Mouse (Mus musculus): Measurements from ENCODE around the gene Nrarp.

- TF ChIP-seq CTCF (IDR thresholded peaks at IDR 0.05; ENCODE audit: low read depth, low read length), result no peak
- TF ChIP-seq POLR2A (IDR thresholded peaks at IDR 0.05; ENCODE audit: borderline replicate concordance, low read depth, low read length), result no peak
Observed at GRCm38 (mm10) chr2:25149643-25150042, 30.9 kb upstream of the Nrarp start.
